Mouse (Mus musculus) stomach, embryonic 16.5 days (tissue): ENCODE measurements around the gene Smad3. TPM values are rescaled to one million over a fixed set of nuclear protein-coding genes. Genes with fewer than 3 reads are reported as not detected.
A peak's percentile ranks its signal among the peaks of the same experiment; 100 is the strongest.

Experiments
- ATAC-seq: fragments of 200-750 bp; cut with Nextera tagmentation; 2 replicates; pipeline ENCODE4 v1.8.0; 2017; ENCODE audit warnings: moderate number of reproducible peaks, moderate TSS enrichment; ENCODE audit not compliant: insufficient read depth, low FRiP score
- H3K27ac ChIP-seq: fragments of 300-500 bp; sonication (generic); 2 replicates; pipeline ENCODE4 v1.5.1; 2014; ENCODE audit warnings: low read length
- H3K27me3 ChIP-seq: fragments of 300-500 bp; sonication (generic); 2 replicates; pipeline ENCODE4 v1.6.1; 2014; ENCODE audit warnings: low read length, control low read depth, mixed read lengths; ENCODE audit not compliant: control insufficient read depth, insufficient read depth
- H3K36me3 ChIP-seq: fragments of 300-500 bp; sonication (generic); 2 replicates; pipeline ENCODE4 v1.6.1; 2014; ENCODE audit warnings: low read length; ENCODE audit not compliant: control insufficient read depth, insufficient read depth
- H3K4me1 ChIP-seq: fragments of 300-500 bp; sonication (generic); 2 replicates; pipeline ENCODE4 v1.6.1; 2014; ENCODE audit warnings: low read length, control low read depth, mixed read lengths; ENCODE audit not compliant: control insufficient read depth, insufficient read depth
- H3K4me2 ChIP-seq: fragments of 300-500 bp; sonication (generic); 2 replicates; pipeline ENCODE4 v1.6.1; 2014; ENCODE audit warnings: low read depth, low read length, mixed read lengths
- H3K4me3 ChIP-seq: fragments of 300-500 bp; sonication (generic); replicated peaks from 2 replicates; pipeline ENCODE4 v1.5.1; 2014; ENCODE audit warnings: mild to moderate bottlenecking, low read length
- H3K9ac ChIP-seq: fragments of 300-500 bp; sonication (generic); 2 replicates; pipeline ENCODE4 v1.6.1; 2014; ENCODE audit warnings: low read length
- H3K9me3 ChIP-seq: fragments of 300-500 bp; sonication (generic); replicated peaks from 2 replicates; pipeline ENCODE4 v1.6.1; 2016; ENCODE audit warnings: low read length, control low read depth; ENCODE audit not compliant: control insufficient read depth
- WGBS: fragments of 180-500 bp; shearing (Covaris S2); extraction: QIAGEN DNeasy Blood & Tissue Kit; methylation state at CpG from one replicate; pipeline ENCODE4 v1.1.7; 2014; 5-methylcytosine and 5-hydroxymethylcytosine counted together
- polyA plus RNA-seq: library from polyadenylated mRNA; unstranded; fragments of >200 nt; fragmentation: Nextera tagmentation; extraction: Ambion mirVana; gene quantifications from 2 replicates; pipeline ENCODE4 v1.2.1, GENCODE M21; 2015

Gene Smad3
- polyA plus RNA-seq, 1 experiment from 2014 or later = 15.1 TPM

- peak; percentile 61; the same call in 1 of the 2 replicates for ATAC-seq
- Histone ChIP-seq H3K27me3 (no peaks in the 10 kb centered on the region), H3K4me1 (peaks cover 33% of the 10 kb centered on the region), H3K4me3 (no peak overlapping the region), H3K9ac (no peak overlapping the region), H3K36me3 (no peaks in the 10 kb centered on the region), H3K4me2 (no peak overlapping the region), H3K27ac (peak overlapping the region; percentile 64), H3K9me3 (no peaks in the 10 kb centered on the region)
- 57% methylated on average over 8 of the region's 8 CpGs for WGBS
Observed at GRCm38 (mm10) chr9:63672797-63673493, 84.8 kb downstream of the Smad3 start.

GRCm38 (mm10) chr9:63669816-63670215 is 88.0 kb downstream of the Smad3 start:
- Histone ChIP-seq H3K4me3 (no peak overlapping the region), H3K4me1 (peaks cover 49% of the 10 kb centered on the region), H3K9ac (no peak overlapping the region), H3K27me3 (no peaks in the 10 kb centered on the region), H3K27ac (no peak overlapping the region), H3K9me3 (no peaks in the 10 kb centered on the region), H3K36me3 (no peaks in the 10 kb centered on the region), H3K4me2 (no peak overlapping the region)
- ATAC-seq = no peak
- 94% methylated on average over 7 of the region's 7 CpGs for WGBS

GRCm38 (mm10) chr9:63668621-63669020 is 89.2 kb downstream of the Smad3 start:
- peaks cover 52% of the 10 kb centered on the region for H3K4me1 ChIP-seq
- no peak overlapping the region for H3K4me2 ChIP-seq
- H3K4me3 ChIP-seq = no peak overlapping the region
- ATAC-seq = no peak
- H3K27me3 ChIP-seq = no peaks in the 10 kb centered on the region
- no peaks in the 10 kb centered on the region for H3K9me3 ChIP-seq
- no peak overlapping the region for H3K9ac ChIP-seq
- 82% methylated on average over 1 of the region's 1 CpGs for WGBS
- H3K27ac ChIP-seq = no peak overlapping the region
- no peaks in the 10 kb centered on the region for H3K36me3 ChIP-seq

- Histone ChIP-seq H3K27me3 (no peaks in the 10 kb centered on the region), H3K4me2 (no peak overlapping the region), H3K4me1 (peaks cover 39% of the 10 kb centered on the region), H3K27ac (no peak overlapping the region), H3K4me3 (no peak overlapping the region), H3K9ac (0 out of 2 replicates have a peak overlapping the region, but pooled peaks have one; percentile 24), H3K9me3 (no peaks in the 10 kb centered on the region), H3K36me3 (no peaks in the 10 kb centered on the region)
- no peak for ATAC-seq
- WGBS = 78% methylated on average over 8 of the region's 8 CpGs
Observed at GRCm38 (mm10) chr9:63667373-63667724, 90.4 kb downstream of the Smad3 start.

GRCm38 (mm10) chr9:63666612-63667372 is 91.0 kb downstream of the Smad3 start:
- WGBS = 59% methylated on average over 18 of the region's 18 CpGs
- Histone ChIP-seq H3K27me3 (no peaks in the 10 kb centered on the region), H3K4me1 (peaks cover 36% of the 10 kb centered on the region), H3K9ac (0 out of 2 replicates have a peak overlapping the region, but pooled peaks have one; percentile 24), H3K4me3 (no peak overlapping the region), H3K36me3 (no peaks in the 10 kb centered on the region), H3K4me2 (no peak overlapping the region), H3K27ac (peak overlapping the region; percentile 19; the same call in 1 of the 2 replicates), H3K9me3 (no peaks in the 10 kb centered on the region)
- ATAC-seq = no peak

- Histone ChIP-seq H3K9ac (no peak overlapping the region), H3K9me3 (no peaks in the 10 kb centered on the region), H3K36me3 (no peaks in the 10 kb centered on the region), H3K27ac (peak overlapping the region; percentile 38; the same call in 1 of the 2 replicates), H3K4me3 (no peak overlapping the region), H3K27me3 (no peaks in the 10 kb centered on the region), H3K4me2 (no peak overlapping the region), H3K4me1 (peaks cover 36% of the 10 kb centered on the region)
- ATAC-seq = peak; percentile 41; the same call in 1 of the 2 replicates
- 49% methylated on average over 13 of the region's 13 CpGs for WGBS
Observed at GRCm38 (mm10) chr9:63664792-63665646, 92.8 kb downstream of the Smad3 start.

- no peak for ATAC-seq
- 82% methylated on average over 2 of the region's 2 CpGs for WGBS
- H3K4me1 ChIP-seq = peaks cover 36% of the 10 kb centered on the region
- H3K4me3 ChIP-seq = no peak overlapping the region
- no peaks in the 10 kb centered on the region for H3K27me3 ChIP-seq
- no peak overlapping the region for H3K9ac ChIP-seq
- no peaks in the 10 kb centered on the region for H3K9me3 ChIP-seq
- no peak overlapping the region for H3K4me2 ChIP-seq
- peak overlapping the region; percentile 21; the same call in 1 of the 2 replicates for H3K27ac ChIP-seq
- no peaks in the 10 kb centered on the region for H3K36me3 ChIP-seq
Observed at GRCm38 (mm10) chr9:63664300-63664745, 93.5 kb downstream of the Smad3 start.

GRCm38 (mm10) chr9:63663222-63663621 is 94.6 kb downstream of the Smad3 start:
- no peak overlapping the region for H3K4me2 ChIP-seq
- ATAC-seq = no peak
- H3K4me3 ChIP-seq = no peak overlapping the region
- H3K9me3 ChIP-seq = no peaks in the 10 kb centered on the region
- peaks cover 29% of the 10 kb centered on the region for H3K4me1 ChIP-seq
- H3K27me3 ChIP-seq = no peaks in the 10 kb centered on the region
- H3K36me3 ChIP-seq = no peaks in the 10 kb centered on the region
- WGBS = 56% methylated on average over 10 of the region's 10 CpGs
- no peak overlapping the region for H3K27ac ChIP-seq
- H3K9ac ChIP-seq = no peak overlapping the region
